Mouse (Mus musculus): ENCODE results near the gene Ghitm.

- TF ChIP-seq ZC3H11A (IDR thresholded peaks at IDR 0.05; ENCODE audit: borderline replicate concordance, low read depth, low read length) (no peak), MAFK (IDR thresholded peaks at IDR 0.05; ENCODE audit: insufficient read depth, low read depth, low read length) (no peak)
Measured at GRCm38 (mm10) chr14:37136110-37136509, 1.0 kb upstream of the Ghitm start.
